Mouse (Mus musculus) heart, postnatal 0 days (tissue): ENCODE measurements at regions not wholly inside any gene's neighbourhood (a gene's known extent, or its start where the extent isn't known, plus 50 kb on each side); places are given as distances from the start of the nearest gene placed in this dataset.

Source experiments
- CTCF ChIP-seq: IDR thresholded peaks from 2 replicates; pipeline ENCODE4 v1.5.1; 2016; ENCODE audit warnings: antibody characterized with exemption, control low read depth, low read depth
- EP300 ChIP-seq: IDR thresholded peaks from 2 replicates; pipeline ENCODE4 v1.6.1; 2016; ENCODE audit warnings: antibody characterized with exemption, low read depth

DNA sequence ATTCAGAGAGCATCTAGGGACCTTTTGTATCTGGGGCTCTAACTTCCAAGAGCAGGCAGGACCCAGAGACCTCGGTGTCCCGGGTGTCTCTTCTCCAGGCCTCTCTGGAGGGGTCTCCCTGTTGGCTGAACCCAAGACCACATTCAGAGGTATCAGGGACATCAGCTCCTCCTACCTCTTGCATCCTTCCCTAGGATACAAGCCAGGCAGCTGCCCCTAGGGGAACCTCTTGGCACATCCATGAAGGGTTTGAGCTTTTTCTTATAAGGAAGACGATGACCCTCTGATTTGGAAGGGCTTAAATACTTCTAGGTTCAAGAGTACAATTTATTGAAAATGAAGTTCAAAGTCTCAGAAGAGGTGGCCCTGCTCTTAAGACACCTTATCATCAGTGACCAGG, 57.2 kb upstream of the Dio3 start:
- TF ChIP-seq EP300 (no peak), CTCF (no peak)
